Mouse (Mus musculus): ENCODE measurements around the gene Olfr128. TPM values are rescaled to one million over a fixed set of nuclear protein-coding genes. Genes with fewer than 3 reads are reported as not detected.
"Not testable (repeated sequence)": the region's sequence is repeated elsewhere in the genome, so short reads cannot be mapped to it uniquely, and the experiment has no call there.

Olfr128 gene
- polyA plus RNA-seq (2017; shearing (Covaris generic)) = not detected

DNA sequence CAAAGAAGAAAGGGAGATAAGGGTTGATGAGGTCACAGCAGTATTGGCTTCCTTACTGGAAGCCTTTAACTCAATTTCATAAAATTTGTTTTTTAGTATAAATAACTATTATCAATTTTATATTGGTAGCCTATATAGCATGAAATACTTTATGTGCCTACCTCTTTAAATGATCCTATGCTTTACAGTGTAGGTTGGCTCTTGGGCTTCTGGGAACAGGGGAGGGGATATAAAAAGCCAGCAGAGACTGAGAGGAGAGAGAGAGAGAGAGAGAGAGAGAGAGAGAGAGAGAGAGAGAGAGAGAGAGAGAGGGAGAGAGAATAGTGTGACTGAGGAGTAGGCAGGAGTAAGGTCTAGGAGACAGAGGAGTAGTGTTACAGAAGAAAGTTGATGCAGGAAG lies at the start of gene Olfr128:
Olfr128 (plus strand) TSS at position 301 of the 400 bp plus-strand sequence.
- no peak for ATAC-seq

DNA sequence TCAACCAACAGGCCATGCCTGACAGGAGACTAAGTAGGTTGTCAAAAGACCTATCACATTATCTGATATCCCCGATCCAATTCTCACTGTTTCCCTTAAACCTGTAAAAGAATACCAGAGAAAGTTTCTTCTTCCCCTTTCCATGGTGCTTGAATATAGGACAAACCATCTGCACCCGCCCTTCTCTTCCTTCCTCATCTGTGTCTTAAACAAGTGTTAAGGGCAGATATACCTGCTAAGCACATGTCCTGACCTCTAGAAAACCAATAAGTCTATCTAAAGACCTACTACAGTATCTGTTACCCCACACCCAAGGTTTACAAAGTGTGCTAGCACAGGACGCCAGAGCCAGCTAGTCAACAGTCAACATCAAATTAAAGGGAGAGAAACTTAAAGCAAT lies 46.5 kb upstream of the Olfr128 start:
- no peak for ATAC-seq

DNA sequence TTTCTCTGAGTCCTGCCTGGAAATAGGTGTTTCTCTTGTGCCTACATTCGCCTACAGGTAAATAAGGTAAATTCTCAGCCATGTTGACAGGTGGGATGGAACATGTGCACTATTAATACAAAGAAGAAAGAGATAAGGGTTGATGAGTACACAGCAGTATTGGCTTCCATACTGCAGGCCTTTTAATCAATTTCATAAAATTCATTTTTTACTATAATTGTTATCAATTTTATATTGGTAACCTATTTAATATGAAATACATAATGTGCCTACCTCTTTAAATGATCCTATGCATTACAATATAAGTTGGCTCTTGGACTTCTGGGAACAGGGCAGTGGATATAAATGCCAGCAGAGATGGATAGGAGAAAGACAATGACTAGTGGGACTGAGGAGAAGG lies 20.2 kb upstream of the Olfr128 start, which contains the start of gene Olfr127:
Olfr127 (plus strand) TSS at position 301 of the 400 bp plus-strand sequence.
- ATAC-seq = no peak

DNA sequence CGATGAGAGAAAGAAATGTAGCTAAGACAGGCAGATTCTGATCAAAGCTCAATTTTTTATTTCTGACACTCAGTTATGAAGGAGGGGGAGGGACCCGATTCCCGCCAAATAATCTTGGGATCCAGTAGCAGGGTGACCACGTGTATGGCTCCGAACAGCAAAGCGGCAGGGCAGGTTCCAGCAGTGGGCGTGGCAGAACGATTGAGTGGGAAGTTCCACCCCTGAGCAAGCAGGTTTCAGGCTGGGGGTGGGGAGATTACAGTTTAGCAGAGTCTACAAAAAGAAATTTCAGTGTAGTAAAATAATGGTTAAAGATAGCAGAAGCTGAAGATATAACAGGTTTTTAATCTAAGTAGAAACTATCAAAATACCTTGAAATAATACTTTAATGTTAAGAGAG lies 13.5 kb upstream of the Olfr128 start:
- not testable (repeated sequence) for ATAC-seq

DNA sequence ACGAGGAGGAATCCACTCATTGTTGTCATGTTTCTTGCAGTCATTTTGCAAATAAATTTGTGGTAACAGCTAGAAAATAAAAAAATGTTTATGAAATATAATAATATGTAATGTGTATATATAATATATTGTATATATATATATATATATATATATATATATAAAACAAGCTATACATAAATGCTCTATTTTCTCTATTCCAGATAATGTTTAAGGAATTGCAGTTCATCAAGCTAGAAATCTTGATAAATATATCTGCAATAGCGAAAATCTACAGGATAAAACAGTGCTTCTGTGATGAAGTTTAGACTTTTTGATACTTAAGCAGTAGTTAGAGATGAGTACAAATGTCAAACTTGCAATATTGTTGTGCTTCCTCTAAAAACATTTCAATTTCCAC lies 32.6 kb downstream of the Olfr128 start, which contains the start of gene Olfr761:
Olfr761 (minus strand) TSS at position 101 of the 400 bp plus-strand sequence.
- no peak for ATAC-seq

DNA sequence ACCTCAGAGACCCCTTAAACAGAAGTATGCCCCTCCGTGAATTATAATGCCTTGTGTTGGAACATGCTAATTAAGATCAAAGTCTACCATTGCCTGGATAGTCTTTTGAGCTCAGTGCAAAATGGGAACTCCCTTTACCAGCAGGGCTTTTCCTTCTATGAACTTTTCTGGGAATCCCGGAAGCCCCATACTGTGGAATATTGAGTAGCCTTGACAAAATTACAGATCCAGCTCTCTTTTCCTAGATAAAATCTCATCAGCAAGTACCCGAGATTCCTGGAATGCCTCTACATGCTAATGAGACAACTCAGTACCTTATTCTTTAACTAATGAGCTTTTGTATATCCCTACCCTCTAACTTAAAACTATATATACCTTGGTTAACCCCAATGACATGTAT lies 53.2 kb downstream of the Olfr128 start:
- ATAC-seq = no peak

Other genes starting within 250 kb of the Olfr128 start
- gene Olfr119, start 224.0 kb upstream of the Olfr128 start, polyA plus RNA-seq (2017; shearing (Covaris generic)) = not detected
- gene Olfr120, start 198.7 kb upstream of the Olfr128 start, polyA plus RNA-seq (2017; shearing (Covaris generic)) = not detected
- not detected for gene Olfr121, start 171.7 kb upstream of the Olfr128 start, polyA plus RNA-seq (2017; shearing (Covaris generic))
- under 1 TPM in 1 of 2 experiments, not detected in 1; 0.27 TPM for gene Olfr122, start 151.9 kb upstream of the Olfr128 start, polyA plus RNA-seq (2017; shearing (Covaris generic))
- not detected for gene Olfr123, start 127.0 kb upstream of the Olfr128 start, polyA plus RNA-seq (2017; shearing (Covaris generic))
- gene Olfr124, start 120.7 kb upstream of the Olfr128 start, polyA plus RNA-seq (2017; shearing (Covaris generic)) = not detected
- gene Olfr125, start 87.6 kb upstream of the Olfr128 start, polyA plus RNA-seq (2017; shearing (Covaris generic)) = not detected
- not detected for gene Olfr126, start 73.1 kb upstream of the Olfr128 start, polyA plus RNA-seq (2017; shearing (Covaris generic))
- gene Olfr127, start 20.1 kb upstream of the Olfr128 start, polyA plus RNA-seq (2017; shearing (Covaris generic)) = under 1 TPM in 1 of 2 experiments, not detected in 1; 0.11 TPM
- gene Olfr761, start 32.5 kb downstream of the Olfr128 start, polyA plus RNA-seq (2017; shearing (Covaris generic)) = not detected
- not detected for gene Olfr129, start 139.5 kb downstream of the Olfr128 start, polyA plus RNA-seq (2017; shearing (Covaris generic))
- not detected for gene Olfr130, start 143.4 kb downstream of the Olfr128 start, polyA plus RNA-seq (2017; shearing (Covaris generic))
- gene Olfr131, start 168.1 kb downstream of the Olfr128 start, polyA plus RNA-seq (2017; shearing (Covaris generic)) = not detected
- gene Olfr132, start 214.0 kb downstream of the Olfr128 start, polyA plus RNA-seq (2017; shearing (Covaris generic)) = not detected
- gene Olfr133, start 224.7 kb downstream of the Olfr128 start, polyA plus RNA-seq (2017; shearing (Covaris generic)) = not detected